Mouse (Mus musculus) bone marrow macrophage, adult 2 months (primary cell): ENCODE results near the gene Uckl1.

Experiments
- CTCF ChIP-seq: IDR thresholded peaks from 2 replicates; pipeline ENCODE4 v1.5.1; 2012; ENCODE audit warnings: low read depth, mild to moderate bottlenecking, low read length, moderate library complexity
- POLR2A ChIP-seq: IDR thresholded peaks from 2 replicates; pipeline ENCODE4 v1.6.1; 2012; ENCODE audit warnings: mild to moderate bottlenecking, low read depth, low read length, borderline replicate concordance

GRCm38 (mm10) chr2:181576613-181577012, 8.1 kb downstream of the Uckl1 start:
- TF ChIP-seq POLR2A (no peak), CTCF (no peak)
